Mouse (Mus musculus) MN1 (cell line): ENCODE results near the gene Selenbp1.

Experiments used
- DNase-seq: peaks from one replicate; pipeline ENCODE4 v3.0.0-alpha.2; 2016; ENCODE audit warnings: low spot score

The Selenbp1 gene

GRCm38 (mm10) chr3:94974528-94975422, 41.9 kb downstream of the Selenbp1 start, which contains the start of gene Pi4kb:
Gene Pi4kb, plus strand, starts transcription at chr3:94974731.
- peak; percentile 93 for DNase-seq

- no peak for DNase-seq
These were observed 51.5 kb downstream of the Selenbp1 start for GRCm38 (mm10) chr3:94984312-94984711.

- no peak for DNase-seq
These were observed 52.7 kb downstream of the Selenbp1 start for GRCm38 (mm10) chr3:94985513-94985912.

GRCm38 (mm10) chr3:94987578-94987977, 54.7 kb downstream of the Selenbp1 start:
- DNase-seq, result peak; percentile 89

- peak; percentile 17 for DNase-seq
These were observed 56.4 kb downstream of the Selenbp1 start for GRCm38 (mm10) chr3:94989159-94989761.
